Mouse (Mus musculus): Measurements from ENCODE around the gene Wasf1.
A peak's percentile ranks its signal among the peaks of the same experiment; 100 is the strongest.

Gene Wasf1

GRCm38 (mm10) chr10:40895765-40896164, 12.5 kb downstream of the Wasf1 start:
- DNase-seq (ENCODE audit: low read depth, low spot score), result no peak

DNA sequence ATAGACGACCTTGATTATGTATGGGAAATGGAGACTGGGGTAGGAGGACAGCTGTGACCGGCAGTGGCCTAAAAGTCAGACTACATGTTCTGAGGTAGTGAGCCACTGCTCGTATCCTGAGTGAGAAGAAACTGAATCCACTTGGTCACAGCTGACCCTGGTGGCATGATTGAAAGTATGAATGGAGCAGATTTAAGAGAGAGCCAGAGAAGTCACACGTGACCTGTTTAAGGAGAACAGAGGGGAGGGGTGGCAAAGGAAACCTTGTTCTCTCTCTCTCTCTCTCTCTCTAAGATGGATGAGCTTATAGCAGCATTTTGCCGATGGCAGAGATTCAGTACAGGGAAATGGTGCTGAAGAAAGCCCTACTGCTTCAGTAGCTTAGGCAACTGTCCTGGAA, 13.4 kb downstream of the Wasf1 start:
- DNase-seq (ENCODE audit: low read depth, low spot score), result no peak

DNA sequence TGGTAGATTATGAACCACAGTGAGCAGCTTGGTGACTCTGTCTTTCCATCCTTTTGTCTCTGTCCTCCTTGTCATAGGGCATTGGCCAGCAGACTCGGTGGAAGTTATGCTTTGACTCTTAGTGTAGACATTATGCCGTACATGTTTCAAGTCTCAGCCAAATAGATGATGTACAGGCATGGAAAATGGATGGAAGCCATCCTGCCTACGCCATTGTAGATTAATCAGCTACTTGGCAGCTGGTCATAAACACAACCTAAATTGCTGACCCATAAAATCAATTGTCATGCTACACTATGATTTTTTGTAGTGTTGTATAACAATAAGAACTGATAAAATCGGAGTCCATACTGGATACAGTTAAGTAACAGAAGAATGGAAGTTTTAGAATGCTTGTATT, 18.5 kb downstream of the Wasf1 start:
- no peak for DNase-seq (ENCODE audit: low read depth, low spot score)

DNA sequence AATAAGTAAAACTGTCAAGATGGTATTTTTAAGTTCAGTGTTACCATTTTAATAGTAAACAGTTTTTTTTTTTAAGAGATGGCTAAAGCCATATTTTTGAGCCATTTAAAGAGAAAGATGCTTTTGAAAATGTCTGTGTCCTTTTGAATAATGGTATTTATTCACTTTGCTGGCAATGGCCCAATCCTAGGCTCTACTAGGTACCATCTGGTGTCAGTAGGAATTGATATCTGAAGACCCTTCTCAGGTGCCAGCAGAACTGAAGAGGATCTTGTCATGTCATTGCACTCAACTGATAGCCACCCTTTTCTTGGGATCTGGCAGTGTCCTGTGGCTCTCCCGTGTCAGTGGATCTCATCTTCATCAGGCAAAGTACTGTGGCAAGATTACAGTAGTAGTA, 22.9 kb downstream of the Wasf1 start:
- DNase-seq (ENCODE audit: low read depth, low spot score), result no peak

DNA sequence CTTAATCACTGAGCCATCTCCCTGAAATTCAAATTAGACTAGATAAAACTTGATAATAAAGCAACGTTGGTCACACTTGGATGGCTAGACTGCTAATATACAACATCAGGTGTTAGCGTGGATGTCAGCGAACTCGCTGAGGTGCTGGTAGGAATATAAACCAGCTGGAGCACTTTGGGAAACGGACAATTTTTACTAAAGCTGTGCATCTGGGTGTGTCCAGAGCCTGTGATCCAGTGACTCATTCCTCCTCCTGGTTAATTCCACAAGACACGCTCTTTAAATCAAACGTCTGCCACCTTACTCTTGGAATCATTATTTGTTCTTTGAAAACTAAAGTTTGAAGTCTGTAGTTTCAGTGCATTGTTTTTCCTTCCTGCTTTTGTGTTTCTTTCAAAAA, 23.5 kb downstream of the Wasf1 start:
- no peak for DNase-seq (ENCODE audit: low read depth, low spot score)

GRCm38 (mm10) chr10:40908580-40908979, 25.3 kb downstream of the Wasf1 start:
- DNase-seq (ENCODE audit: low read depth, low spot score), result no peak

GRCm38 (mm10) chr10:40910811-40911210, 27.5 kb downstream of the Wasf1 start:
- no peak for DNase-seq (ENCODE audit: low read depth, low spot score)

- DNase-seq (ENCODE audit: low read depth, low spot score), result no peak
Measured at GRCm38 (mm10) chr10:40915240-40915639, 32.0 kb downstream of the Wasf1 start.

GRCm38 (mm10) chr10:40918669-40919440, 35.6 kb downstream of the Wasf1 start:
- no peak for DNase-seq (ENCODE audit: low read depth, low spot score)

DNA sequence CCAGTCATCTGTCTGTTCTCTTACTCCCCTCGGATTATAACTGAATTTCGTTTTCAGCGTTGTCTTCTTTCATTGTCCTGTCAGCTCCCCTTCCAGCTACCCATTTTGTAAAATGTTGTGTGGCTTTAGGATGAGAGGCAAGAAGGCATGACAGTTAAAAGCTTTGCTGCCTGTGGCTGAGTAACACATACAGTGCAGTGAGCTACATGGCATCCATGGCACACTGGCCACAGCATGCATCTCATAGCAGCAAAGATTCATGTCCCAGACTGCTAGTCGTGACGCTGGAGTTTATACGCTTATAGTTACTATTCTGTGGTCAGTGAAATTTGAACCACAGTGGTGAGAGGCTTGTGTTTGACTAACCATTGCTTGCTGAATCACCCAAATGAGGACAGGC, 36.2 kb downstream of the Wasf1 start:
- no peak for DNase-seq (ENCODE audit: low read depth, low spot score)

- no peak for DNase-seq (ENCODE audit: low read depth, low spot score)
Measured at GRCm38 (mm10) chr10:40932995-40933394, 49.7 kb downstream of the Wasf1 start.

- DNase-seq (ENCODE audit: low read depth, low spot score), result no peak
Measured at GRCm38 (mm10) chr10:40936160-40936726, 53.0 kb downstream of the Wasf1 start.

GRCm38 (mm10) chr10:40937569-40937968, 54.3 kb downstream of the Wasf1 start:
- peak; percentile 13 for DNase-seq (ENCODE audit: low read depth, low spot score)

DNA sequence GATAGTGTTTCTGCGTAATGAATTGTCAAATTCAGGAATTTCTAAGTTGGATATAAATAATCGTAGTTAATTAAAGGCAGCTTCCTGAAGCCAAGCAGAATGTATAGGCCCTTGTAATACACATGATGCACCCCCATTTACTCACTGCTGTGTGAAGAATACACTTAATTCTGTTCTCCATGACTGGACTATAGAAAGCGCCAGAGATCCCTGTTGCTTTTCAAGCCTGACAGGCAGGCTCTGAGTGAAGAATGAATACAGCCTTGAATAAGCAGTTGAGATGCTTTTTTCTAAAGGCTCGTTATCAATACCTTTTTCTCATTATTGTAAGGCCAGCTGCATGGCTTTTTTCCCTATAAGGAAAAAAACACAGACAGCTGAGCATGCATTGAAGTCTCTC, 59.4 kb downstream of the Wasf1 start:
- no peak for DNase-seq (ENCODE audit: low read depth, low spot score)

GRCm38 (mm10) chr10:40950176-40950575, 66.9 kb downstream of the Wasf1 start:
- no peak for DNase-seq (ENCODE audit: low read depth, low spot score)

GRCm38 (mm10) chr10:40956206-40956605, 72.9 kb downstream of the Wasf1 start:
- DNase-seq (ENCODE audit: low read depth, low spot score), result no peak

DNA sequence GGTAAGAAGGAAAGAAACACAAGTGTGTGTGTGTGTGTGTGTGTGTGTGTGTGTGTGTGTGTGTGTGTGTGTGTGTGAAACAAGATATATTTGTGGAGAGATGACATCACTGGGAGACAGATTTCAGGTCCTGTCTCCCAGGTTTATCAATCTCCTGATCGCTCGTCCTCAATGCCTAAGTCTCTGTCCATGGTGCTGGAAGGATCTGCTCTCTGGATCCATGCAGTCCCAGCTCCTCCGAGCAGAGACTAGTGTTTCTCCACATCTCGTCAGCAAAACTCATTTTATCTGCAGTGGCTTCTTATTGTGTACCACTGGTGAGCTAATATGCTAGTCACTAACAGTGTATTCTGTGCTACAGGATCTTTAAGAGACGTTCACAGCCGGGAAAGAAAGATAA, 78.1 kb downstream of the Wasf1 start:
- DNase-seq (ENCODE audit: low read depth, low spot score), result no peak

- no peak for DNase-seq (ENCODE audit: low read depth, low spot score)
Measured at GRCm38 (mm10) chr10:40962008-40962407, 78.7 kb downstream of the Wasf1 start.

DNA sequence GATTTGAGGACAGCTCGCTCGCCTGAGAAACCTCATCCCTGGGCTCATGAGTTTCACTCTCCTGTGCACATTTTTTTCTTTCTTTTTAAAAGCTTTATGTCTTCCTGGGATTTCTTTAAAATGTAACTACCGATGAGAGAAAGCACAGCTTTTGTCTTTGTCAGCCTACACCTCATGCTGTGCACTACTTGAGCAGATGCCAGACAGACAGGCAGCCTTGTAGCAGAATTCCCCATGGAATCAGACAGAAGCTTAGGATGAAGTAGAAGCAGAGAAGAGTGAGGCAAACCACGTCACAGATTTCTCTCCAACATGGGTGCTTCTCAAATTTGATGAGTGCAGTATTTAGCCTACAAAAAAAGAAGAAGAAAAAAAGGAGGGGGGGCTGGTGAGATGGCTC, 81.3 kb downstream of the Wasf1 start:
- no peak for DNase-seq (ENCODE audit: low read depth, low spot score)

- no peak for DNase-seq (ENCODE audit: low read depth, low spot score)
Measured at GRCm38 (mm10) chr10:40968551-40968950, 85.3 kb downstream of the Wasf1 start.

DNA sequence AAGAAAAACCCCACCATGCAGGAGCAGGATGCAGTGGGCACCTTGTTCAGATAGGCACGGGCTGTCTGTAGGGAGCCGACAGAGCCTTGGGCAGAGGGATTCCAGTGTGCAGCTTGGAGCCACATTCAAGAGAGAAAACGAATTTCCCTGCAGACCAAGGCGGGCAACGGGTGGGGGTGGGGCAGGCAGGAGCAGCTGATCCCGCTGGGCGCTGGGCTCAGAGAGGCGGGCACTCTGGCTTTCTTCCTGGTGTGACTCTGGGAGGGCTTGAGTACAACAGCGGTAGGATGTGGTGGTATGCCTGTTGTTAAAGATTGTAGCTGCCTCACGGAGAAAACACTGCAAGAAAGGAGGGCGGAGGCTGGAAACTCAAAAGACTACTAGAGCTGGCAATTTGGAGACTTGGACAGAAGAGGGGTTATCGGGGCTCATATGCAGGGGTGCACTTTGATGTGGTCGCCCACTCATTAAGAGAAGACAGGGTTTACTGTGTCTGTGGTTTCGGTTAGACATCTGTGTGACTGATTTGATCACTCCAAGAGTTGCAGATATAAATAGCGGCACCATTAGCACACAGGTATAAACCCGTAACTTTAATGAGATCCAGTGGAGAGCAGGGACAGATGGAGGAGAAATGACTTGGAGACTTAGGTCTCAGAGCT, 86.2 kb downstream of the Wasf1 start:
- DNase-seq (ENCODE audit: low read depth, low spot score), result no peak

- DNase-seq (ENCODE audit: low read depth, low spot score), result no peak
Measured at GRCm38 (mm10) chr10:40970601-40971245, 87.4 kb downstream of the Wasf1 start.

DNA sequence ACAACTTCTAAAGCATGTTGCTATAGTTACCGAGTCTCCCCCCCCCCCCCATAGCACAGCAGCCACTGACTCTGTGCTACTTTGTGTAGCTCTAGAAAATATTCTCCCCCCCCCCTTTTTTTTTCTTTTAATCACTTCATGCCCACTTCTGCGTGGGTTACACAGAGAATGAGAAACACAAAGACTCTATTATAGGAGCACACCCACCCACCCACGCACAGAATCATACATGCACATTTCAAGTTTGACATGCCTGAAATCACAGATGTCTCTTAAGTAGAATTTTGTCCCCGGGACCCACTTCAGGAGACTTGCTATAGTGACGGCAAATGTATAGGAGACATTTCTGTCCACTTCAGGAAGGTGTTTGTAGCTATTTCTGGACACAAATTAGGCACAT, 88.0 kb downstream of the Wasf1 start:
- DNase-seq (ENCODE audit: low read depth, low spot score), result no peak
